Mouse (Mus musculus) heart, postnatal 0 days (tissue): ENCODE results near the gene Samd1. TPM values are rescaled to one million over a fixed set of nuclear protein-coding genes. Genes with fewer than 3 reads are reported as not detected.

Experiments
- ATAC-seq: fragments of 200-750 bp; cut with Nextera tagmentation; 2 replicates; pipeline ENCODE4 v1.8.0; 2017; ENCODE audit warnings: low read depth, moderate number of reproducible peaks, moderate library complexity; ENCODE audit not compliant: insufficient read depth
- DNase-seq: peaks from one replicate; pipeline ENCODE4 v3.0.0-alpha.2; 2016; ENCODE audit warnings: low spot score
- H3K27ac ChIP-seq: fragments of 300-500 bp; sonication (generic); 2 replicates; pipeline ENCODE4 v1.5.1; 2014; ENCODE audit warnings: low read depth, mild to moderate bottlenecking
- H3K27me3 ChIP-seq: fragments of 300-500 bp; sonication (generic); 2 replicates; pipeline ENCODE4 v1.6.1; 2014; ENCODE audit warnings: low read length, mixed read lengths; ENCODE audit not compliant: control insufficient read depth, insufficient read depth
- H3K36me3 ChIP-seq: fragments of 300-500 bp; sonication (generic); replicated peaks from 2 replicates; pipeline ENCODE4 v1.6.1; 2014; ENCODE audit warnings: low read length, mixed read lengths; ENCODE audit not compliant: control insufficient read depth, insufficient read depth
- H3K4me1 ChIP-seq: fragments of 300-500 bp; sonication (generic); 2 replicates; pipeline ENCODE4 v1.6.1; 2014; ENCODE audit warnings: antibody characterized with exemption; ENCODE audit not compliant: control insufficient read depth, insufficient read depth
- H3K4me2 ChIP-seq: fragments of 300-500 bp; sonication (generic); 2 replicates; pipeline ENCODE4 v1.6.1; 2014; ENCODE audit warnings: low read depth, mild to moderate bottlenecking, low read length, moderate library complexity
- H3K4me3 ChIP-seq: fragments of 300-500 bp; sonication (generic); 2 replicates; pipeline ENCODE4 v1.5.1; 2014; ENCODE audit warnings: low read depth, low read length
- H3K9ac ChIP-seq: fragments of 300-500 bp; sonication (generic); replicated peaks from 2 replicates; pipeline ENCODE4 v1.6.1; 2014; ENCODE audit warnings: low read depth, low read length, mixed read lengths
- H3K9me3 ChIP-seq: fragments of 300-500 bp; sonication (generic); replicated peaks from 2 replicates; pipeline ENCODE4 v1.6.1; 2016; ENCODE audit warnings: low read length; ENCODE audit not compliant: control insufficient read depth
- CTCF ChIP-seq: IDR thresholded peaks from 2 replicates; pipeline ENCODE4 v1.5.1; 2016; ENCODE audit warnings: antibody characterized with exemption, control low read depth, low read depth
- EP300 ChIP-seq: IDR thresholded peaks from 2 replicates; pipeline ENCODE4 v1.6.1; 2016; ENCODE audit warnings: antibody characterized with exemption, low read depth
- WGBS: fragments of 180-500 bp; shearing (Covaris S2); extraction: QIAGEN DNeasy Blood & Tissue Kit; methylation state at CpG from one replicate; pipeline ENCODE4 v1.1.7; 2014; 5-methylcytosine and 5-hydroxymethylcytosine counted together
- polyA plus RNA-seq: library from polyadenylated mRNA; unstranded; fragments of >200 nt; fragmentation: Nextera tagmentation; extraction: Ambion mirVana; gene quantifications from 2 replicates; pipeline ENCODE4 v1.2.1, GENCODE M21; 2015
- total RNA-seq: library from RNA; depleted of rRNA; stranded (reverse); fragments of >200 nt; gene quantifications from 2 replicates; pipeline ENCODE4 v1.2.3, GENCODE M21; 2014; ENCODE audit warnings: low replicate concordance

The Samd1 gene
- total and polyA plus RNA-seq, 2 experiments from 2014 or later, result 3.7 to 46.3 TPM

- Histone ChIP-seq H3K4me1 (peaks cover 27% of the 10 kb centered on the region), H3K27me3 (peaks cover 34% of the 10 kb centered on the region), H3K4me3 (no peak overlapping the region), H3K9me3 (no peaks in the 10 kb centered on the region), H3K36me3 (no peaks in the 10 kb centered on the region), H3K4me2 (no peak overlapping the region), H3K27ac (no peak overlapping the region), H3K9ac (no peak overlapping the region)
- ATAC-seq, result no peak
- TF ChIP-seq EP300 (no peak), CTCF (peak; percentile 42)
- 31% methylated on average over 7 of the region's 7 CpGs for WGBS
- DNase-seq, result no peak
These were observed 10.9 kb downstream of the Samd1 start for GRCm38 (mm10) chr8:84008362-84008761.

- Histone ChIP-seq H3K36me3 (no peaks in the 10 kb centered on the region), H3K9me3 (no peaks in the 10 kb centered on the region), H3K9ac (no peak overlapping the region), H3K27me3 (peaks cover 37% of the 10 kb centered on the region), H3K27ac (no peak overlapping the region), H3K4me2 (0 out of 2 replicates have a peak overlapping the region, but pooled peaks have one; percentile 12), H3K4me1 (peaks cover 18% of the 10 kb centered on the region), H3K4me3 (no peak overlapping the region)
- peak; percentile 85 for DNase-seq
- peak; percentile 94 for TF ChIP-seq CTCF
- no peak for TF ChIP-seq EP300
- peak; percentile 55 for ATAC-seq
- 2% methylated on average over 11 of the region's 11 CpGs for WGBS
These were observed 12.4 kb downstream of the Samd1 start for GRCm38 (mm10) chr8:84009876-84010275.

- 3% methylated on average over 83 of the region's 83 CpGs for WGBS
- H3K27me3 ChIP-seq, result peaks cover 37% of the 10 kb centered on the region
- DNase-seq, result peak; percentile 69
- TF ChIP-seq CTCF, result peak; percentile 46
- TF ChIP-seq EP300, result no peak
- H3K36me3 ChIP-seq, result no peaks in the 10 kb centered on the region
- peak overlapping the region; percentile 53 for H3K4me3 ChIP-seq
- H3K4me1 ChIP-seq, result peaks cover 18% of the 10 kb centered on the region
- no peaks in the 10 kb centered on the region for H3K9me3 ChIP-seq
- H3K4me2 ChIP-seq, result peak overlapping the region; percentile 90
- H3K9ac ChIP-seq, result no peak overlapping the region
- no peak overlapping the region for H3K27ac ChIP-seq
- ATAC-seq, result peak; percentile 66
These were observed 13.4 kb downstream of the Samd1 start for GRCm38 (mm10) chr8:84010625-84011611.

GRCm38 (mm10) chr8:84011705-84012498 lies 14.4 kb downstream of the Samd1 start, which contains the start of gene 2210011C24Rik:
Gene 2210011C24Rik, minus strand, starts transcription at chr8:84012171.
- Histone ChIP-seq H3K4me1 (peaks cover 18% of the 10 kb centered on the region), H3K9ac (no peak within 1 kb of the TSS; the same call in none of the 2 replicates), H3K9me3 (no peaks in the 10 kb centered on the region), H3K27ac (no peak within 1 kb of the TSS), H3K27me3 (peaks cover 37% of the 10 kb centered on the region), H3K4me2 (peak within 1 kb of the TSS; percentile 90), H3K36me3 (no peaks in the 10 kb centered on the region), H3K4me3 (peak within 1 kb of the TSS; percentile 53)
- no peak for TF ChIP-seq EP300
- TF ChIP-seq CTCF, result no peak
- DNase-seq, result no peak
- no peak for ATAC-seq
- under 1% methylated on average over 45 of the region's 45 CpGs for WGBS

- H3K4me2 ChIP-seq, result peak overlapping the region; percentile 90
- H3K4me3 ChIP-seq, result peak overlapping the region; percentile 53
- H3K27ac ChIP-seq, result no peak overlapping the region
- H3K9me3 ChIP-seq, result no peaks in the 10 kb centered on the region
- DNase-seq (no peak), ATAC-seq (peak; percentile 22; the same call in 1 of the 2 replicates)
- no peak overlapping the region; the same call in 1 of the 2 replicates for H3K9ac ChIP-seq
- peaks cover 18% of the 10 kb centered on the region for H3K4me1 ChIP-seq
- peaks cover 37% of the 10 kb centered on the region for H3K27me3 ChIP-seq
- WGBS, result 21% methylated on average over 35 of the region's 35 CpGs
- H3K36me3 ChIP-seq, result no peaks in the 10 kb centered on the region
- TF ChIP-seq CTCF, result no peak
- TF ChIP-seq EP300, result no peak
These were observed 15.2 kb downstream of the Samd1 start for GRCm38 (mm10) chr8:84012499-84013165.
